Mouse (Mus musculus) liver, postnatal 0 days (tissue): ENCODE measurements at regions not wholly inside any gene's neighbourhood (a gene's known extent, or its start where the extent isn't known, plus 50 kb on each side); places are given as distances from the start of the nearest gene placed in this dataset.

ENCODE experiments used
- ATAC-seq: fragments of 200-750 bp; cut with Nextera tagmentation; 2 replicates; pipeline ENCODE4 v1.8.0; 2017; ENCODE audit warnings: mild to moderate bottlenecking, moderate library complexity
- DNase-seq: peaks from one replicate; pipeline ENCODE4 v3.0.0-alpha.2; 2016
- H3K27ac ChIP-seq: fragments of 300-500 bp; sonication (generic); 2 replicates; pipeline ENCODE4 v1.5.1; 2014; ENCODE audit warnings: antibody characterized with exemption, moderate library complexity, mild to moderate bottlenecking, low read depth
- H3K27me3 ChIP-seq: fragments of 300-500 bp; sonication (generic); 2 replicates; pipeline ENCODE4 v1.6.1; 2014; ENCODE audit warnings: low read length, control low read depth, mixed read lengths; ENCODE audit not compliant: insufficient read depth
- H3K36me3 ChIP-seq: fragments of 300-500 bp; sonication (generic); replicated peaks from 2 replicates; pipeline ENCODE4 v1.6.1; 2014; ENCODE audit warnings: mild to moderate bottlenecking, control low read depth, low read length, moderate library complexity, mixed read lengths; ENCODE audit not compliant: insufficient read depth
- H3K4me1 ChIP-seq: fragments of 300-500 bp; sonication (generic); 2 replicates; pipeline ENCODE4 v1.6.1; 2014; ENCODE audit warnings: antibody characterized with exemption, mild to moderate bottlenecking, control low read depth; ENCODE audit not compliant: insufficient read depth
- H3K4me2 ChIP-seq: fragments of 300-500 bp; sonication (generic); 2 replicates; pipeline ENCODE4 v1.6.1; 2014; ENCODE audit warnings: low read depth, mild to moderate bottlenecking, low read length, moderate library complexity, mixed read lengths
- H3K4me3 ChIP-seq: fragments of 300-500 bp; sonication (generic); 2 replicates; pipeline ENCODE4 v1.5.1; 2014; ENCODE audit warnings: low read depth, low read length
- H3K9ac ChIP-seq: fragments of 300-500 bp; sonication (generic); replicated peaks from 2 replicates; pipeline ENCODE4 v1.6.1; 2014; ENCODE audit warnings: mild to moderate bottlenecking, moderate library complexity
- H3K9me3 ChIP-seq: fragments of 300-500 bp; sonication (generic); 2 replicates; pipeline ENCODE4 v1.6.1; 2016; ENCODE audit warnings: mild to moderate bottlenecking, control low read depth, low read length, mixed read lengths
- CTCF ChIP-seq: sonication (generic); IDR thresholded peaks from 2 replicates; pipeline ENCODE4 v1.5.1; 2016; ENCODE audit warnings: antibody characterized with exemption, low read depth
- EP300 ChIP-seq: IDR thresholded peaks from 2 replicates; pipeline ENCODE4 v1.6.1; 2016; ENCODE audit warnings: antibody characterized with exemption, low read depth, mild to moderate bottlenecking
- WGBS: fragments of 180-500 bp; shearing (Covaris S2); extraction: QIAGEN DNeasy Blood & Tissue Kit; methylation state at CpG from one replicate; pipeline ENCODE4 v1.1.7; 2014; ENCODE audit not compliant: insufficient replicate concordance; 5-methylcytosine and 5-hydroxymethylcytosine counted together

DNA sequence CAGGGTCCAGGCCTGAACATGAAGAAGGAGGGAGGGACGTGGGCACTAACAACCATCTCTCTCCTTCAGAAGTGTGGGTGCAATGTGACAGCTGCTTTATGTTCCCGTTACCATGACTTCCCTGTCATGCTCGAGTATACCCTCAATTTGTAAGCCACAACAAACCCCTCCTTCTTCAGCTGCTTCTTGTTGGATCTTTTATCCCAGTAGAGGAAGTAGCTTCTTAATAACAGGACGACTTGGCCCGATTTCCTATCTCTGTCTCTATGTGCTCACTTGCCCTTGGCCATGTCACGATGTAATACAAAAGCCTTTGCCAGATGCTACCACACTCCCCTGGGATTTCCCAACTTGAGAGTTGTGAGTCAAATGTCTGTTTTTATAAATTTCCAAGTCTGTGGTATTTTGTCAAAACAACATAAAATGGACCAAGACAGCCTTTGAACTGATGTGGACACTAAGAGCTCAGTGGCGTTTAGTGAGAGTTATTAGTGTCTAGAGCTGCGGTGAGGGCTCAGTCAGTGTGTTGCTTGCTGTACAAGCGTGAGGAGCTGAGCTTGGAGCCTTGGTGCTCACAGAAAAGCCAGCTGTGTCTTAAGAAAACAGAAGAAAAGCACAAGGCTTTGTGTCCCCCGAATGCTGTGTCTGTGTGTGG is 138.8 kb upstream of the Ddhd1 start:
- no peaks in the 10 kb centered on the region for H3K36me3 ChIP-seq
- no peak overlapping the region for H3K9ac ChIP-seq
- H3K27ac ChIP-seq = no peak overlapping the region
- no peak overlapping the region for H3K4me3 ChIP-seq
- DNase-seq (no peak), ATAC-seq (no peak)
- 71% methylated on average over 10 of the region's 10 CpGs for WGBS
- TF ChIP-seq CTCF (no peak), EP300 (no peak)
- H3K27me3 ChIP-seq = no peaks in the 10 kb centered on the region
- peaks cover 8% of the 10 kb centered on the region; the same call in 1 of the 2 replicates for H3K9me3 ChIP-seq
- H3K4me2 ChIP-seq = no peak overlapping the region
- H3K4me1 ChIP-seq = no peaks in the 10 kb centered on the region

DNA sequence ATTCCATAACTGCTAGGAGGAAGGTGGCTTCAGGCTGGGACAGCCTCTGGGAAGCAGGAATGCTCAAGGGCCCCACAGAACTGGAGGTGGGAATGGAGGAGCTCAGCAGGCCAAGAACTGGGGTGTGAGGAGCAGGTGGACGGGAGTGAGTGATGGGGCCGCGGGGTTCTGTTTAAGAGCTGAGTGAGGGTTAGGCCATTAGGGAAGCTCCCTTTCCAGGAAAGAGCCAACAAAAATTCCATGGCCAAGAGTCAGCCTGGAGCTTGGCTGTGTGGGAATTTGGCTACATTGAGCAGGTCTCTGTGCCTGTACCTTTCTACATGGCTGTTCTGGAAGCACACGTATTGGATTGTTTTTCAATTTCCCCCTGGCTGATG is 139.4 kb upstream of the Ddhd1 start:
- ATAC-seq = no peak
- WGBS = 87% methylated on average over 4 of the region's 4 CpGs
- Histone ChIP-seq H3K4me3 (no peak overlapping the region), H3K4me1 (no peaks in the 10 kb centered on the region), H3K36me3 (no peaks in the 10 kb centered on the region), H3K27me3 (no peaks in the 10 kb centered on the region), H3K4me2 (no peak overlapping the region), H3K9me3 (peaks cover 8% of the 10 kb centered on the region; the same call in 1 of the 2 replicates), H3K9ac (no peak overlapping the region), H3K27ac (no peak overlapping the region)
- TF ChIP-seq CTCF (no peak), EP300 (no peak)
- no peak for DNase-seq

GRCm38 (mm10) chr14:45799286-45799685 is 141.3 kb upstream of the Ddhd1 start:
- H3K27me3 ChIP-seq = no peaks in the 10 kb centered on the region
- peaks cover 8% of the 10 kb centered on the region; the same call in 1 of the 2 replicates for H3K9me3 ChIP-seq
- no peaks in the 10 kb centered on the region for H3K36me3 ChIP-seq
- H3K4me2 ChIP-seq = no peak overlapping the region
- WGBS = 70% methylated on average over 2 of the region's 2 CpGs
- DNase-seq = no peak
- H3K9ac ChIP-seq = no peak overlapping the region
- no peaks in the 10 kb centered on the region for H3K4me1 ChIP-seq
- no peak overlapping the region for H3K4me3 ChIP-seq
- TF ChIP-seq CTCF = no peak
- no peak for TF ChIP-seq EP300
- ATAC-seq = no peak
- H3K27ac ChIP-seq = no peak overlapping the region

GRCm38 (mm10) chr14:45805950-45806349 is 148.0 kb upstream of the Ddhd1 start:
- no peak overlapping the region for H3K4me3 ChIP-seq
- WGBS = 77% methylated on average over 3 of the region's 3 CpGs
- no peaks in the 10 kb centered on the region for H3K4me1 ChIP-seq
- no peak overlapping the region for H3K4me2 ChIP-seq
- no peaks in the 10 kb centered on the region for H3K9me3 ChIP-seq
- no peak for TF ChIP-seq EP300
- TF ChIP-seq CTCF = no peak
- no peaks in the 10 kb centered on the region for H3K27me3 ChIP-seq
- H3K27ac ChIP-seq = no peak overlapping the region
- DNase-seq (no peak), ATAC-seq (no peak)
- no peaks in the 10 kb centered on the region for H3K36me3 ChIP-seq
- no peak overlapping the region for H3K9ac ChIP-seq

GRCm38 (mm10) chr14:45806726-45807280 is 148.9 kb upstream of the Ddhd1 start:
- Histone ChIP-seq H3K27me3 (no peaks in the 10 kb centered on the region), H3K36me3 (no peaks in the 10 kb centered on the region), H3K4me3 (no peak overlapping the region), H3K9ac (no peak overlapping the region), H3K9me3 (no peaks in the 10 kb centered on the region), H3K27ac (no peak overlapping the region), H3K4me2 (no peak overlapping the region), H3K4me1 (no peaks in the 10 kb centered on the region)
- ATAC-seq (no peak), DNase-seq (no peak)
- TF ChIP-seq EP300 = no peak
- no peak for TF ChIP-seq CTCF
- WGBS = 86% methylated on average over 7 of the region's 7 CpGs

- no peak for TF ChIP-seq CTCF
- no peak for TF ChIP-seq EP300
- Histone ChIP-seq H3K4me3 (no peak overlapping the region), H3K27ac (no peak overlapping the region), H3K4me1 (no peaks in the 10 kb centered on the region), H3K27me3 (no peaks in the 10 kb centered on the region), H3K36me3 (no peaks in the 10 kb centered on the region), H3K9ac (no peak overlapping the region), H3K9me3 (no peaks in the 10 kb centered on the region), H3K4me2 (no peak overlapping the region)
- WGBS = 84% methylated on average over 7 of the region's 7 CpGs
- DNase-seq = no peak
- ATAC-seq = no peak
Observed at GRCm38 (mm10) chr14:45807767-45808166, 149.8 kb upstream of the Ddhd1 start.

- TF ChIP-seq CTCF (no peak), EP300 (no peak)
- Histone ChIP-seq H3K27ac (no peak overlapping the region), H3K27me3 (no peaks in the 10 kb centered on the region), H3K36me3 (no peaks in the 10 kb centered on the region), H3K4me2 (no peak overlapping the region), H3K4me3 (no peak overlapping the region), H3K4me1 (no peaks in the 10 kb centered on the region), H3K9ac (no peak overlapping the region), H3K9me3 (no peaks in the 10 kb centered on the region)
- DNase-seq = no peak
- 86% methylated on average over 7 of the region's 7 CpGs for WGBS
- ATAC-seq = no peak
Observed at GRCm38 (mm10) chr14:45809491-45809890, 151.5 kb upstream of the Ddhd1 start.
